ENCODE assay signal across 18 mouse cellular contexts in genomic region chr1:21803751-21804476, GRCm38 (mm10).
"Had no signal": no experiment of that assay in that cellular context is flagged by ENCODE, and none has a peak within 500 bp of the region (broad histone marks: within the 10 kb centered on the region; RNA-seq: fewer than 3 reads in every experiment).

No protein-coding gene starts in this region.

- H3K27ac ChIP-seq: midbrain, embryonic 10.5 days; midbrain, embryonic 12.5 days; neural tube, embryonic 13.5 days; neural tube, embryonic 15.5 days had no signal

- H3K4me1 ChIP-seq: neural tube, embryonic 13.5 days; neural tube, embryonic 15.5 days had no signal

- H3K27me3 ChIP-seq: midbrain, embryonic 12.5 days; neural tube, embryonic 13.5 days; neural tube, embryonic 15.5 days had no signal

- H3K4me3 ChIP-seq: midbrain, embryonic 10.5 days; midbrain, embryonic 12.5 days; myocyte; neural tube, embryonic 13.5 days; neural tube, embryonic 15.5 days had no signal

- H3K9ac ChIP-seq: lung, embryonic 14.5 days; midbrain, embryonic 12.5 days; neural tube, embryonic 13.5 days; neural tube, embryonic 15.5 days had no signal

- H3K4me2 ChIP-seq: lung, embryonic 14.5 days; midbrain, embryonic 12.5 days; neural tube, embryonic 13.5 days; neural tube, embryonic 15.5 days had no signal

- H3K9me3 ChIP-seq: midbrain, embryonic 10.5 days; midbrain, embryonic 12.5 days; neural tube, embryonic 13.5 days; neural tube, embryonic 15.5 days had no signal

- ATAC-seq: midbrain, embryonic 16.5 days had no signal

- H3K36me3 ChIP-seq: midbrain, embryonic 10.5 days; midbrain, embryonic 12.5 days; neural tube, embryonic 13.5 days; neural tube, embryonic 15.5 days had no signal

- DNase-seq: lung, embryonic 14.5 days; lung, postnatal 10 days; lung, postnatal 4 days; midbrain, embryonic 14.5 days; retina, postnatal 1 day; right cerebral cortex, adult 18-20 months; right cerebral cortex, postnatal 25 days; right cerebral cortex, postnatal 4 days; spleen, adult 18-20 months; thymus, adult 18-20 months; thymus, postnatal 14 days; thymus, postnatal 36 days had no signal
